Mouse (Mus musculus): Measurements from ENCODE around the gene Ano3.

Gene Ano3

DNA sequence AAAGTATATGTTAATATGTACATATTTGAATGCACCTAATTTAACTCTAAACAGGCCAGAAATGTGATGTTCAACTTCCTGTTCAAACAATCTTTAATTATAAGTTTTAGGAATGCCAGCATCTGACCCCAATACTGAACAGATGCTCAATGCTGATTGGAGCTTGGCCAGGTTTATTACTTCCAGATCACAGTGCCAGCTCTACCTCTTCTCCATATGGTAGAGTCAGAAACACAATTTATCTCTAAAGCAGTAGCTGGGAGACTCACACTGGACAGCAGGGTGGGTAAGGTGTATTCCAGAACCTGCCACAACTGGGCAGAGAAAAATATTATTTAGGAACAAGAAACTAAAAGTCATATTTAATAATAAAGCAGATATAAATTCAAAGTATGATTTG, 134.5 kb downstream of the Ano3 start:
- in situ Hi-C loops (cut with MboI; ENCODE audit: unreplicated experiment in 2 of 2), result no loop called here

DNA sequence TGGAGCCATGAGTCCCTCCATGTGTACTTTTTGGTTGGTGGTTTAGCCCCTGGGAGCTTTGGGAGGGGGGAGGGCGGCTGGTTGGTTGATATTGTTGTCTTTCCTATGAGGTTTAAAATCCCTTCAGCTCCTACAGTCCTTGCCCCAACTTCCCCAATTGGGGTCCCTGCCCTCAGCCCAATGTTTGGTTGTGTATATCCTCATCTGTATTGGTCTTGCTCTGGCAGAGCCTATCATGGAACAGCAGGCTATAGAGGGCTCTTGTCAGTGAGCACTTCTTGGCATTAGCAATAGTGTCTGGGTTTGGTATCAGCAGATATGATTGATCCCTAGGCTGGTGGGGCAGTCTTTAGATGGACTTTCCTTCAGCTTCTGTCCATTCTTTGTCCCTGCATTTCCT, 135.8 kb downstream of the Ano3 start:
- in situ Hi-C loops (cut with MboI; ENCODE audit: unreplicated experiment in 2 of 2), result no loop called here

DNA sequence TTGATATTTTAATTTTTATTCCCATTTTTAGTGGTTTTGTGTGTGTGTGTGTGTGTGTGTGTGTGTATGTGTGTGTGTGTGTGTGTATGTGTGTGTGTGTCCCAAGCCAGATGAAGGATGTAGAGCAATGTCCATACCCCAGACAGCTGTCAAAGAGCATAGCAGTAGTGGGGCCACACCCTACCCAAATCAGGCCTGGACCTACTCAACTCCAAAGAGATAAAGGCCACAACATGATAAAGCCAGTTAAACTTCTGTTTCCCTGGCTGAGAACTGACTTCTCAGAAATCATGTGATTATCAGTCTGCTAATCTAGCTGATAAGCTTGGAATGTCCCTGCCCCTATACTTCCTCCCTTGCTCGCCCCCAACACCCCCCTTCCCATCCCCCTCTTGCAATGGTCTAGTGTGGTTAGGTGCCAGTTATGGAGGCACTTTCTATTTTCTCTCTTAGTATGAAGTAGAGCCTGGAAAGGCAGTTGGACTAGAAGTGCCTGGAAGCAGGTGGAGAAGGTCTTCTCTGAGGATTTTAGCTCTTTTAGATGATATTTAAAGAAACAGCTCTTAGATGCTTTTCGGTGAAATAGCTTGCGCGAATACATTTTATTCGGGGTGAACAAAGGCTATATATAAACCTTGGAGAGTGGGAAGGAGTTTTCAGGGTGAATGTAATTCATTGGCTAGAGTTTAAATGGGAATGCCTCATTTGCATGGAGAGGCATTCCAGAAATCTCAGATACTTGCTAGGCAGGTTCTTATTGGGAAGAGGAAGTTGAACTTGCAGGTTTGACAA, 144.2 kb downstream of the Ano3 start:
- in situ Hi-C loops (cut with MboI; ENCODE audit: unreplicated experiment in 2 of 2), result no loop called here

DNA sequence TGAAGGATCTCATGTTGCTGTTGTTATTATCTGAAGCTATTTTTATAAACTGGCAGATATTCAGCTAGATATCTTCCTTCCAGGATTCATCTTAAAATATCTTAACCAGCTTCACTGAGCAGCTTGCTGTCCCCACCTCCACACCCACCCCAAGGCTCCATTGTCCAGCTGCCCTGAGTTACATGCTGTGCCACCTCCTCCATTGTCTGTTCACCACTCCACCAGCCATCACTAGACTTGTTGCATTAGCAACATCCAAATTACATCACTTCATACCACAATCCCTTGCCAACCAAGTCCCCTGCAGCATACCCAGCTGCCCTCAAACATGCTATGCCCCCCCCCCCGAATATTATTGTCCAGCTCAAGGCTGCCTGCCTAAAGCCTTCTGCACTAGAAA, 154.8 kb downstream of the Ano3 start:
- in situ Hi-C loops (cut with MboI; ENCODE audit: unreplicated experiment in 2 of 2), result no loop called here

DNA sequence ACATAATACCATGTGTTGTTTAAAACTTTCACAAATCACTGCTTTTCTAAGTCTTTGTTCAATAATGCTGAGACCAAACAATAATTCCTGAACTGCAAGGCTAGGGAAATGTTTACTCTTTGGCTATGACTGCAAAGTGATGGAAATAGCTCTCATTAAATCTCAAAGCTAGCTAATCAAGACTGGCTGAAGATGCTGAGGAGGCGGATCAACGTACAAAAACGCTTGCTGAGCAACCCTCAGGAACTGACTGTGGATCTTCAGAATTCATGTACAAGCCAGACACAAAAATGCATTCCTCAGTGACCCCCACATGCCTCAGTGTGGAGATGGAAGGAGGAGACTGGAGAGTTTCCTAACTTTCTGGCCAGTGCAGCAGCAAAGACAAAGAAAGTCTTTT, 155.3 kb downstream of the Ano3 start:
- in situ Hi-C loops (cut with MboI; ENCODE audit: unreplicated experiment in 2 of 2), result no loop called here

DNA sequence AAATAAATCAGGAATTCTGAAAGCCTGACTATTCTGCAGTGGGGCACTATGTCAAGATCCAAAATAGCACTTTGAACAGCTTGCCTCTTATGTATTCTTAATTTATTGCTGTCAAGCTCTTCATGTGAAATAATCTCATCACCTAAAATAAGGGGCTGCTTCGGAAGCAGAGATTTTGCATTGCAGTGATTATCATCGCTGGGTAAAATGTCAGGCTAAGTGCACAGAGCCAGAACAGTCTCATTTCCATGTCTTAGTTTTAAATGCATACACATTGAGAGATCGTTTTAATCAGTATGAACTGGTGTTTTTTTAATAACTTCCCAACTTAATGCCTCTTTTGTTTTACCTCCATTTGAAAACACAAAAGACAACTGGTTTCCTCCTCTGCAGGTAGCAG, 163.3 kb downstream of the Ano3 start:
- in situ Hi-C loops (cut with MboI; ENCODE audit: unreplicated experiment in 2 of 2), result no loop called here

DNA sequence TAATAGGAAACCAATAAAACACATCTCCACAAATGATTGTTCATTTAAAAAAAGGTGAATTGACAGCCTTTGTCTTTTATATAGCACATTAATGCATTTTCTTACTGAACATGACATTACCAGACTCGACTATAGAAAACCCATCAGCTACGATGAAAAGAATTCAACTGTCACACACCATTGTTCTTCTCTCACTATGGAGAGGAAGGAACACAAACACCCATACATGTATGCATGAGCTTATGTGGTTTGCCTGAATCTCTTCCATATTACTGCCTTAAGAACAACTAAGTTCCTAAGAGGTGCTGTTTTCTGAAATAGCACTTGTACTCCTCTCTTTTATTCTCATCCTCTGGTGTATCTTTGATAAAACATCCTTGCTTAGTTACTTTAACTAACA, 191.3 kb downstream of the Ano3 start:
- in situ Hi-C loops (cut with MboI; ENCODE audit: unreplicated experiment in 2 of 2), result no loop called here

DNA sequence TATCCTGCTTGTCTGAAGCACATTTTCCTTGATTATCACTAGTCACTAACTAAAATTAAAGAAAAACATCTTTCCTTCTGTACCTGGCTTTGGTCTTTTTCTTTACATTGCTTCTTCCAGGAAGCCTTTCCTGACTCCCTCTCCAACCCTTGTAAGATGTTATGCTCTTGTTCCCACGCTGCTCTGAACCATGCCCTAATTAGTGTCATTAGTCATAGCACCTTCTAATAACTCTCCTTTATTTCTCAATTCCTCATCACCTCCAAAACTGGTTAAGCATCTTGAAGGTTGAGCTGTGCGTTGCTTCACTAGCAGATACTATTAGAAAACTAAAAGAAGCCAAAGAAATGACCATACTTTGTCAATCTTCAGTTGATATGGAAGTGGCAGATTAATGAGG, 193.2 kb downstream of the Ano3 start:
- in situ Hi-C loops (cut with MboI; ENCODE audit: unreplicated experiment in 2 of 2), result no loop called here

DNA sequence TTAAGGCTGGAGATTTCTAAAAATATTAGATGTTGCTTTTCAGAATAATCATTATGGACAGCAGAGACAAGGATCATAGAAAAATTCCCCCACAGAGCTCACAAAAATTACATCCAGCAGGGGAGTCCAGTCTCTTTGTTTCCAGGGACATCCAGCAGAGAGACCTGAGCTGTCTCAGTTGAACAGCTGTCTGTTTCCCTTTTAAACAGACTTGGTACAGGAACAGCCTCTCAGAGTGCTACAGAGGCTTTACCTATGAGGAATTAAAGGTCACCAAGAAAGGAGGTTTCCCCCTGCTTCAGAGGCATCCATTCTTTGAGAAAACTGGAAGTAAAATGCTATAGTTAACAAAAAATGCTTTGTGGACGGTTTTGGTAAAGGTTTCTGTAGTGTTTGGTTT, 210.2 kb downstream of the Ano3 start:
- in situ Hi-C loops (cut with MboI; ENCODE audit: unreplicated experiment in 2 of 2), result no loop called here

DNA sequence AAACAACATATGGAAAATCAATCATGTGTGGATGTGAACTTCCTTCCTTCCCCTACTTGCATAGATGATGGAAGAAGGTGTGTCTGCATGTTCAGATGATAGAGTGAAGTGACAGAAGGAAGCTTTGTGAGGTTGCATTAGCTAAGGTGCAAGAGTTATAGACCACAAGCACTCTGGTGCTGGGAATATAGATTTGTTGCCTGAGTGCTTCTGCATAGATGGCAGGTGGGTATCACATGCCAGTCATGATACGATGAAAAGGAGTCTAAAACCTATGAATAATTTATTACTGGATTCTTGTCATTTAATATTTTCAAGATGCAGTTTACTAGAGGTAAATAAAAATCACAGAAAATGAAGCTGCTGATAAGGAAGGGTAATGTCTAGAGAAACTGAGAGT, 210.9 kb downstream of the Ano3 start:
- in situ Hi-C loops (cut with MboI; ENCODE audit: unreplicated experiment in 2 of 2), result no loop called here

DNA sequence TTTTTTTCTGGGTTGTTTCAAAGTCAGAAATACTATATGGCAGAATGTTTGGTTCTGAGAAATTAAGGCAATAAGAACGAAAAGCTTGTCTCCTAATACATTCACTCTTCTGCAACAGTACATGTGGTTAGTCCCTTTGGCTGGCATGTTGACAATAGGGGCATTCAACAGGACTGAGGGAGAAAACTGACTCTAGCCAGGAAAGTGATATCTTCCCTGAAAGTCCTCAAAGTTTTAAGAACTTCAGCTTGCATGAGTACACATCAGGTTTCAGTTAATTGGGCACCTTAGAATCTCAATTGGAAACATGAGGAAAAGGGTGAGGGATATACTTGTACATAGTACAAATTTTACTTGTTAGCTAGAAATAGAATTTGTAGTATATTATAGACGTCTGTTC, 212.7 kb downstream of the Ano3 start:
- in situ Hi-C loops (cut with MboI; ENCODE audit: unreplicated experiment in 2 of 2), result no loop called here

DNA sequence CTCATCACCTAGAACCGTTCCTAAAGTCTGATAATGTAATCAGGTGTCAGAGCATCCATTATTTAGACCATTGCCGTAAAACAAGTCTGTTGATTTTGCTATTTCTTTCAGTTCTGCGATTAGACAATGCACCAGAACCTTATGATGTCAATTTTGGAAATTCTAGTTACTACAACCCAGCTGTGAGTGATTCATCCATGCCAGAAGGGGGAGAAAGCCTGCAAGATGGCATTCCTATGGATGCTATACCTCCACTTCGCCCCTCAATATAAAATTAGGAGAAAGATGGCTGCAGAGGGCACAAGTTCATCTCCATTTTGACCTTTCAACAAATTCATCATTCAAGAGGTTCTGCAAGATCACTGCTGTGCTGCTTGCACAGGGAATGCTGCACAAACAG, 213.5 kb downstream of the Ano3 start:
- in situ Hi-C loops (cut with MboI; ENCODE audit: unreplicated experiment in 2 of 2), result no loop called here

DNA sequence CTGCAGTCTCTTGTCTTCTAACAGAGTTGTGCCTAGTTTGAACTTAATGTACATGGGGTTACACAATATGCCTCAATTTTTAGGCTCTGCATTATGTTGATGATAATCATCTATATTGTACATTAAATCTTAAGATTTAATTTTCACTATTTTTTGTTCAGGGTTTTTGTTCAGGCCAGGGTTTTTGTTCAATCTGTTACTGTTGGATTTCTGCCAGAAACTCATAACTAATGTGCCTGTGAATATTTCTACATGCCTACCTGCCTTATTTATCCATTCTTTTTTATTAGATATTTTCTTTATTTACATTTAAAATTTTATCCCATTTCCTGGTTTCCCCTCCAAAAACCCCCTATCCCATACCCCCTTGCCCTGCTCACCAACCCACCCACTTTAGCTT, 224.6 kb downstream of the Ano3 start:
- in situ Hi-C loops (cut with MboI; ENCODE audit: unreplicated experiment in 2 of 2), result no loop called here

DNA sequence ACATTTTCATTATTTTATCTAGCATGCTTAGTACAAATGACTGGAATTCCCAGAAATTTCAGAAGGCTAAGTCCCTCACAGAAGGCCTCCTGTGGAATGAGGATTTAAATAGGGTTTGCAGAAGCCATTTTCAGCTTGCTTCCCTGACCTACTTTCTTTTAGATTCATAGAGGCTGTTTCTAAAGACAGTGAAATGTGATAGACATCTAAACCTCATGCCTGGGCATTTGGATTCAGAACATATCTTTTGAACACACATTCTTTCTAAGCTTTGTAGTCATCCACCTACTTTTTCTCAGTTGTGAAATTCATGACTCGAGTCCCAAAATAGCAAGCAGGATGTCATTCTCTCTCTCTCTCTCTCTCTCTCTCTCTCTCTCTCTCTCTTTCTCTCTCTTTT, 228.5 kb downstream of the Ano3 start:
- in situ Hi-C loops (cut with MboI; ENCODE audit: unreplicated experiment in 2 of 2), result no loop called here

DNA sequence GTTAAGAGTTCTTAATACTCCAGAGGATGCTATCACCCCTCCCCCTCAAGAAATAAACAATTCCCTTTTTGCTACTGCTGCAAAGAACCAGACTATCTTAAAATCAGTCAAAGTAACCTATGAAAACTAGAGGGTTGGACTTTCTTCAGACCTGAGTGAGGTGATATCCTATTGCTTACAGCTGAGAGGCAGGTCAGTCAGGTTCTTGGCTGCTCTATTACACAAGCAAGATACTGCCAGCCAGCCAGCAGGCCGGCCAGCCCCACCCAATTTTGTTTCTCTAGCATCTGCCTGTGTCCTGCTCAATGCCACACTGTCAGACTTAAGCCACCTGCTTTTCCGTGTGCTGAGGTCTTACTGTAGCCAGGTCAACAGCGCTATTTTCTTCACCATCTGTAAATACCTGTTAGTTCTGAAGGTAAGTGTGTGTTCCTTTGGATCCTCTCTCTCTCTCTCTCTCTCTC, 229.4 kb downstream of the Ano3 start, which contains the start of gene Muc15:
TSS of gene Muc15 (plus strand) at position 51 of the 464 bp plus-strand sequence.
- in situ Hi-C loops (cut with MboI; ENCODE audit: unreplicated experiment in 2 of 2), result no loop called here

DNA sequence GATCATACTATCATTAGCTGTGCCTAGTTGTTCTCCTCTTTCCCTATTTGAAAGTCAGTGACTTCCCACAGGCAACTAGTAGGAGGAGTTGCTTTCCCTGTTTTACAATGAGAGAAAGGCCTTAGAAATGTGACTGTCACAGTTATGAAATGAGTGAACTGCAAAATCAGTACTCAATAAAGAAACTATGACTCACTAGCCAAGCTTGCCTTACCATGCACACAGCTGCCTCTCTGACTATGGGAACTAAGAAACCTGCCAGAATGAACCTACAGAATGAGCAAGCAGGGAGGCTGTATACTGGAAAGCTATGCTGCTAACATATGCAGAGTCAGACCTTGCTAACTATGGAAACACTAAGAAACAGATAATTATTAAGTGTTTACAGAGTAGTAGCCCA, 231.7 kb downstream of the Ano3 start:
- in situ Hi-C loops (cut with MboI; ENCODE audit: unreplicated experiment in 2 of 2), result no loop called here

DNA sequence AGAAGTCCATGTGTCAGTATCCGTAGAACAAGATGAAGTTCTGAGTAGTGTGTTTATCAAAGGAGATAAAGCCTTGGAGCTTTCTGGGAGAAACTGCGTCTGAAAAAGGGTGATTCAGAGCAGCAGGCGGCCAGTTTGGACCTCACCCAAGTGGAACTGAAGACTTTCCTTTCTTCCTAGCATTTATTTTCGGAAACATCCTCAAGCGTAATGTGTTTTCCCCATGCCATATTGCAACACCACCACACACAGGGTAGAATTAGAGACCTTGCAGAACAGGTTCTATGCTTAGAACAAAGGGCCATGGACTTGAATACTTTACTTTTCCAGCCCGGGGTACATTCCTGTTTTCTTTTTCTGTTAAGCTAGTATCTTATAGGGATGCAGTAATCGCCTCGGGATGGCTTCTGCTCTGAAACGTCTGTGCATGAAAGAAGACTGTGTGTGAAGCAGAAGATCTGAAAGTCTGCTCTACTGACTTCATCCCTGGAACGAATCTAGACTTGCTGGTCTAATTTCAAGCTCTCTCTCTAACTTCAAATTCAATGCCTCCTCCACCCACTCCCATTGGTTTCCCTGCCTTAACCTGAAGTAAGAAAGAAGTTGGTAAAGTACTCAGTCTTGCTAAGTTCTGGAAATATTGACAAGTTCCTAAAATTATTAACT, 240.5 kb downstream of the Ano3 start:
- in situ Hi-C loops (cut with MboI; ENCODE audit: unreplicated experiment in 2 of 2), result no loop called here

DNA sequence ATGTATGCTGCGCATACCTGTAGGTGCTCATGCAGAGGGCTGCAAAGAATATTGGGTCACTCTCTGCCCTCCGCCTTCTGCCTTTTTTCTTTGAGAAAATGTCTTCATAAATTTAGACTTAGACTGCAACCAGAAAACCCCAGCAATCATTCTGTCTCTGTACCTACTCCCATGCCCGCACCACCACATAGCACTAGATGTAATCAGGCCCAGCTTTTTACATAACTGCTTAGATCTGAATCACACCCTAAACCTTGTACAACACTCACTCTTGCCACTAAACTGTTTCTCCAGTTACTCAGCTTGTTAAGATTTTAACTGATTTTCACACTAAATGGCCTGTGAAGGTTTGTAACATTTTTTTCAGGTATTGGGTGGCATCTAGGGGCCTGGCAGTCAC, 241.3 kb downstream of the Ano3 start:
- in situ Hi-C loops (cut with MboI; ENCODE audit: unreplicated experiment in 2 of 2), result no loop called here

DNA sequence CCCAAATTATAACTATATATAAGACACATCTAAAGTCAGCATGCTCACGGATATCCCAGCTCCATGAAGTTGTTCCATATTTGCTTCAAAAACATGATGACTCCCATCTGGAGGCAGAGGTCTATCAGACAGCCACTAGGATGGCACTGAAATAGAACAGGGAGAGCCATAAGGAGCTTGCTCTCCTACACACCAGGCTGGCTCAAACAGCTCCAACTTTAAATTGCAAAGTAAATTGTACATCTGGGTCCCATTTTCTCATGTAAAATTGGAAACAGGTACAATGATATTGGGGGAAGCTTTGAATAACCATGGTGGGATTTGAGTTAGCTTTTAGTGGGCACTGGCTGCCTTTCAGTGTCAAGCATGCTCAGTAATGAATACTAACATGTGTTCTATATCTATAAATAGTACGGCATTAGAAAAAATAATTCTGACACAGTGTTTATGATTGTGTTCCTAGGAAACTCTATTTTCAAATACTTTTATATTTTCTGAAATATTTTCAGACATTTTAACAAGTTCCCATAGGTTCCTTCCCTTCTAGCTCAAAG, 279.6 kb downstream of the Ano3 start:
- in situ Hi-C loops (cut with MboI; ENCODE audit: unreplicated experiment in 2 of 2), result no loop called here

DNA sequence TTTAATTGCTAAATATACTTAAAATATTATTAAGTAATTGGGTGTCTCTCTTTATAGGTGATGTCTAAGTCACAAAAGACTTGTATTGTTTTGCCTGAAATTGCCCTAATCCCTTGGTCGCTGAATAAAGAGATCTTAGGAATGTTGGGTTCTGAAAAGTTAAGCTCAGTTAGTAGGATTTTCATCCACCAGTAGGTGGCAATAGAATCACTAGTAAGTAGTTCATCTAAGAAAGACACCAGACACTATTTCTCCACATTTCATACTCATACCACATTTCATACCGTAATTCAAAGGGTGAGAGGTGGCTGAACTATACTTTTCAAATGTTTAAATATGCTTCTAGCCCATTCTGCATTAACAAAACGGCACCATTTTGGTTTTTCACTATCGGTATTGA, 287.4 kb downstream of the Ano3 start:
- in situ Hi-C loops (cut with MboI; ENCODE audit: unreplicated experiment in 2 of 2), result no loop called here

DNA sequence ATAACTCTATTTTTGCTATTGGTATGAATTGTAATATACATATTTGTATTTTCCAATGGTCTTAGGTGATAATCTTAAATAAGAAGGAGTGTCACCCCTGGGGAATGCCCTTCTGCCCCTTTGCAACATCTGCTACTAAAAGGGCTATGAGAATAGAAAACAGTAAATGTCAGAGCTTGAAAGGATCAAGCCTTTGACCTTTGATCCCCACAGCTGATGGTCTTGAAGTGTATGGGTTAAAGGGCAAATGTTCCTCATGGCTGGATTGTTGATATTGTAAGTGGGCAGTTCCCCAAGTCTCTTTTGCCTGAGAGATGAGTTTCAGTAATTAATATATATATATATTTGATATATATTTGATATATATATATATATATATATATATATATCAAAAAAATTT, 305.9 kb downstream of the Ano3 start:
- in situ Hi-C loops (cut with MboI; ENCODE audit: unreplicated experiment in 2 of 2), result no loop called here

DNA sequence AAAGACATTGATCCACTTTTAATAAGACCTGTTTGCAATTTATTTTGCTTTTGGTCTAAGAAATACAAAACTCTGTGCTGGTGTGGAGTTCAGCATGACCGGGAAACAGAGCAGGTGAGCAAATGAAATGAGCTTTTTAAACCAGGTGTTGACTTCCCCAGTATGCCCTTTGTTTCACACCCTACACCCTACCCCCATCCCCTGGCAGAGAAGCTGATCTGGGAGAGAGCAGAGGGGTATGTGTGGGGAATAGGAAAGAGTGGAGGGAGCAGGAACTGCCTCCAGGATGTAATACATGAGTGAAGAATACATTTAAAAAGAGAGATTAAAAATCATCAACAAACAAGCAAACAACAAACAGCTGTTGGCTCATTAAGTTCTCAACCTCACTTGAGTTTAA, 306.4 kb downstream of the Ano3 start:
- in situ Hi-C loops (cut with MboI; ENCODE audit: unreplicated experiment in 2 of 2), result no loop called here

Data from v-Abl transformed pro-B cells (cell line).